Mouse (Mus musculus) lung, embryonic 15.5 days (tissue): ENCODE data around the gene Chit1. TPM values are rescaled to one million over a fixed set of nuclear protein-coding genes. Genes with fewer than 3 reads are reported as not detected.

Experiments used
- ATAC-seq: fragments of 200-750 bp; cut with Nextera tagmentation; 2 replicates; pipeline ENCODE4 v1.8.0; 2017; ENCODE audit warnings: moderate number of reproducible peaks, borderline replicate concordance; ENCODE audit not compliant: low FRiP score, low TSS enrichment; ENCODE audit errors: extremely low read depth
- H3K27ac ChIP-seq: fragments of 300-500 bp; sonication (generic); 2 replicates; pipeline ENCODE4 v1.5.1; 2015; ENCODE audit warnings: moderate library complexity, mild to moderate bottlenecking, inconsistent platforms
- H3K27me3 ChIP-seq: fragments of 300-500 bp; sonication (generic); 2 replicates; pipeline ENCODE4 v1.6.1; 2015; ENCODE audit warnings: inconsistent platforms
- H3K36me3 ChIP-seq: fragments of 300-500 bp; sonication (generic); 2 replicates; pipeline ENCODE4 v1.6.1; 2015; ENCODE audit warnings: inconsistent platforms
- H3K4me1 ChIP-seq: fragments of 300-500 bp; sonication (generic); 2 replicates; pipeline ENCODE4 v1.6.1; 2015; ENCODE audit warnings: inconsistent platforms
- H3K4me2 ChIP-seq: fragments of 300-500 bp; sonication (generic); 2 replicates; pipeline ENCODE4 v1.6.1; 2015; ENCODE audit warnings: inconsistent platforms, mild to moderate bottlenecking, moderate library complexity
- H3K4me3 ChIP-seq: fragments of 300-500 bp; sonication (generic); 2 replicates; pipeline ENCODE4 v1.5.1; 2015; ENCODE audit warnings: mild to moderate bottlenecking, inconsistent platforms
- H3K9ac ChIP-seq: fragments of 300-500 bp; sonication (generic); 2 replicates; pipeline ENCODE4 v1.6.1; 2015; ENCODE audit warnings: inconsistent platforms
- H3K9me3 ChIP-seq: fragments of 300-500 bp; sonication (generic); 2 replicates; pipeline ENCODE4 v1.6.1; 2016; ENCODE audit warnings: inconsistent platforms
- WGBS: fragments of 180-500 bp; shearing (Covaris S2); methylation state at CpG from one replicate; pipeline ENCODE4 v1.1.7; 2015; 5-methylcytosine and 5-hydroxymethylcytosine counted together
- polyA plus RNA-seq: library from polyadenylated mRNA; unstranded; fragments of >200 nt; fragmentation: Nextera tagmentation; extraction: Ambion mirVana; gene quantifications from 2 replicates; pipeline ENCODE4 v1.2.1, GENCODE M21; 2015

The Chit1 gene
- polyA plus RNA-seq, 1 experiment from 2014 or later: 0.35 TPM

DNA sequence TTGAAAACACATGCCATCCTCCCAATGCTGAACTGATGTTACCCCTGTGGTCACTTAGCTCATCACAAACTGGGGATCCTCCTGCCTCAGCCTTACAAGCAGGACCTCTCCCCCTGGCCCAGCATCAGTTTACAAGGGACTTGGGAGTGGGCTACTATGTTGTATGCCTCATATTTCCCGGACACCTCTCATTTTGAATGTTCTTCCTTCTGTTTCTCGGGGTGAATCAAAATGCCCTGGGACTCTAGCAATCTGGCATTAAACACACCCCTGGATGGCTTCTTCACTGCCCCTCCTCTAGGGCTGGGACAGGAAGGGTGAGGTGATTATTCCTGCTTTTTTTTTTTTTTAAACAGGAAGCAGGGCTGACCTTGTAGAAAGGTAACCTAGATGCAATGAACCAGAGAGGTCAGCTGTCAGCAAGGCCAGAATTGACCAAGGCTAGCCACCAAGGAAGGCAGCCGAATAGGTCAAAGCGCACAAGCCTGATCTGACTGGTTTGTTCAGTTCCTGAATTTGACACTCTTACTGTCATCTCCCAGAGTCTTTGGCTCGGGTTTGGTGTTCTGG is 30.1 kb upstream of the Chit1 start:
- no peak overlapping the region for H3K4me3 ChIP-seq
- WGBS: 71% methylated on average over 5 of the region's 5 CpGs

GRCm38 (mm10) chr1:134082987-134083516 is 28.0 kb upstream of the Chit1 start:
- no peak for ATAC-seq
- Histone ChIP-seq H3K4me2 (no peak overlapping the region), H3K9me3 (no peaks in the 10 kb centered on the region), H3K4me3 (no peak overlapping the region), H3K4me1 (peaks cover 60% of the 10 kb centered on the region), H3K27me3 (no peaks in the 10 kb centered on the region), H3K9ac (no peak overlapping the region), H3K27ac (no peak overlapping the region), H3K36me3 (no peaks in the 10 kb centered on the region)
- 22% methylated on average over 11 of the region's 11 CpGs for WGBS

More for the DNA sequence above, 30.1 kb upstream of the Chit1 start:
- peaks cover 68% of the 10 kb centered on the region for H3K4me1 ChIP-seq
- H3K36me3 ChIP-seq: peaks cover 3% of the 10 kb centered on the region
- H3K27me3 ChIP-seq: no peaks in the 10 kb centered on the region
- no peak overlapping the region for H3K4me2 ChIP-seq
- peak overlapping the region; percentile 5; the same call in 1 of the 2 replicates for H3K27ac ChIP-seq
- H3K9ac ChIP-seq: no peak overlapping the region
- no peak for ATAC-seq
- H3K9me3 ChIP-seq: no peaks in the 10 kb centered on the region

DNA sequence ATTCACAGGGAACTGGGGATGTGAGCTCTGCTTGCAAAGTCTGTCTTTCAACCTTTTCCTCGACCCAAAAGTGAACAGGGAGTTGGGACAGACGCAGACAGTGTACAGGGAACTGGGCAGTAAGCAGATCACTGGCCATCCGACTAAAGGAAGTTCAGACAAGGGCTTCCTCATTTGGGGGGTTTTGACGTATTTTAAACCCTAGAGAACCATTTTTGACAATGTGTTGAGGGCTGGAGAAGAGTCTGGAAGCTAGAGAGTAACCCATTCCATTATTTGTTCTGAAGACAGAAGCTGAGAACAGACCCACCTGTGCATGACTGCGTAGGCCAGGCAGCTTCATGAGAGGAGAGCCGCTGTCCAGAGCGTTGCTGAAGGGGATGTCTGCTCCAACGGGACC is 27.4 kb upstream of the Chit1 start:
- no peaks in the 10 kb centered on the region for H3K27me3 ChIP-seq
- H3K4me1 ChIP-seq: peaks cover 59% of the 10 kb centered on the region
- ATAC-seq: no peak
- no peak overlapping the region for H3K27ac ChIP-seq
- no peak overlapping the region for H3K4me2 ChIP-seq
- 75% methylated on average over 8 of the region's 8 CpGs for WGBS
- H3K9ac ChIP-seq: no peak overlapping the region
- no peaks in the 10 kb centered on the region for H3K36me3 ChIP-seq
- H3K9me3 ChIP-seq: no peaks in the 10 kb centered on the region
- no peak overlapping the region for H3K4me3 ChIP-seq

DNA sequence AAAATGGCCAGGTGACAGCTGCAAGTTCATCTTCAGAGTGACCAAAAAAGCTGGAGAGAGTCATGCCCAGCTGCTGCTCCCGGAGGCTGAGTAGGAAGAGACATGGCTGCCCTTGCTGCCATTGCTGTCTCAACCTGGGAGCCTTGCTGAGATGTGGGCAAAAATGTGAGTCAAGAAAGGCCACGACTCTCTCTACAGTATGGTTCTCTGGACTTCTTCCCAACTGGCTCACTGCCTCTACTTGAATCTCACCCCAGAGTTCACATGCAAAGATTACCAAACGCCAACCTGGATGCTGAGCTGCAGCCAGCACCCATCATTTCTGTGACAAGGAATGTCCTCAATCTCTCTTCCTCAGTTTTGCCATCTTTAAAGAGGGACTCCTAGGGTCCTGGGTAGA is 26.9 kb upstream of the Chit1 start:
- Histone ChIP-seq H3K36me3 (no peaks in the 10 kb centered on the region), H3K9ac (no peak overlapping the region), H3K9me3 (no peaks in the 10 kb centered on the region), H3K4me1 (peaks cover 59% of the 10 kb centered on the region), H3K4me3 (no peak overlapping the region), H3K27ac (no peak overlapping the region), H3K4me2 (no peak overlapping the region), H3K27me3 (no peaks in the 10 kb centered on the region)
- no peak for ATAC-seq
- WGBS: 56% methylated on average over 3 of the region's 3 CpGs

GRCm38 (mm10) chr1:134086017-134086416 is 25.0 kb upstream of the Chit1 start:
- H3K27ac ChIP-seq: no peak overlapping the region
- no peak for ATAC-seq
- peaks cover 42% of the 10 kb centered on the region for H3K4me1 ChIP-seq
- no peaks in the 10 kb centered on the region for H3K9me3 ChIP-seq
- H3K27me3 ChIP-seq: no peaks in the 10 kb centered on the region
- no peak overlapping the region for H3K4me3 ChIP-seq
- H3K9ac ChIP-seq: no peak overlapping the region
- H3K4me2 ChIP-seq: no peak overlapping the region
- 33% methylated on average over 3 of the region's 3 CpGs for WGBS
- no peaks in the 10 kb centered on the region for H3K36me3 ChIP-seq

GRCm38 (mm10) chr1:134086811-134087398 is 24.1 kb upstream of the Chit1 start:
- H3K36me3 ChIP-seq: no peaks in the 10 kb centered on the region

GRCm38 (mm10) chr1:134089074-134089473 is 22.0 kb upstream of the Chit1 start:
- H3K9me3 ChIP-seq: no peaks in the 10 kb centered on the region
- 86% methylated on average over 7 of the region's 7 CpGs for WGBS
- no peak for ATAC-seq
- H3K27me3 ChIP-seq: no peaks in the 10 kb centered on the region
- H3K36me3 ChIP-seq: no peaks in the 10 kb centered on the region
- peaks cover 42% of the 10 kb centered on the region for H3K4me1 ChIP-seq
- H3K27ac ChIP-seq: no peak overlapping the region
- no peak overlapping the region for H3K4me3 ChIP-seq
- H3K9ac ChIP-seq: no peak overlapping the region
- no peak overlapping the region for H3K4me2 ChIP-seq

More at GRCm38 (mm10) chr1:134086811-134087398, 24.1 kb upstream of the Chit1 start:
- Histone ChIP-seq H3K9ac (0 out of 2 replicates have a peak overlapping the region, but pooled peaks have one; percentile 2), H3K4me3 (no peak overlapping the region), H3K27ac (peak overlapping the region; percentile 32), H3K4me1 (peaks cover 41% of the 10 kb centered on the region), H3K27me3 (no peaks in the 10 kb centered on the region), H3K9me3 (no peaks in the 10 kb centered on the region), H3K4me2 (peak overlapping the region; percentile 17; the same call in 1 of the 2 replicates)
- ATAC-seq: peak; percentile 20; the same call in 1 of the 2 replicates
- 27% methylated on average over 16 of the region's 16 CpGs for WGBS

DNA sequence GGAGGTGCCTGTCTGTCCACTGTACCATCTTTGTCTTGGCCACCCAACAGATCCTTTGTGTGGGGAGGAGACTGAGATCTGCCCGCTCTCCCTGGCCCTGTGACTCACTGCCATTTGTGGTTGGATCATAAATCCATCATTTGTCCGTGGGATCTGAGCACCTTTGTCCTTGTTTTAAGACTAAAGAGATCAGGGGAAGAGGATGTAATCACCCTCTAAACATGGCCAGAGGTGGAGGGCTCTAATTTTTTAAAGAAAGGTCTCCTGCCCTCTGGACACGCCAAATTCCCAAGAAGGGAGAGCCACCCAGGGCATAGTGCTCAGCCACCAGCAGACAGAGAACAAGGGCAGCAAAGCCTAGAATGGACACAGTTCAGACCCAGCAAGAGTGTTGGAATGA is 19.2 kb upstream of the Chit1 start:
- no peaks in the 10 kb centered on the region for H3K36me3 ChIP-seq
- no peaks in the 10 kb centered on the region for H3K27me3 ChIP-seq
- no peak overlapping the region for H3K4me2 ChIP-seq
- no peak for ATAC-seq
- no peaks in the 10 kb centered on the region for H3K9me3 ChIP-seq
- peaks cover 51% of the 10 kb centered on the region for H3K4me1 ChIP-seq
- 74% methylated on average over 3 of the region's 3 CpGs for WGBS
- H3K4me3 ChIP-seq: no peak overlapping the region
- H3K27ac ChIP-seq: peak overlapping the region; percentile 88; the same call in 1 of the 2 replicates
- no peak overlapping the region for H3K9ac ChIP-seq

GRCm38 (mm10) chr1:134092368-134092767 is 18.7 kb upstream of the Chit1 start:
- H3K9ac ChIP-seq: peak overlapping the region; percentile 33
- no peaks in the 10 kb centered on the region for H3K9me3 ChIP-seq
- 16% methylated on average over 6 of the region's 6 CpGs for WGBS
- no peaks in the 10 kb centered on the region for H3K27me3 ChIP-seq
- peak overlapping the region; percentile 69 for H3K4me2 ChIP-seq
- no peak for ATAC-seq
- peak overlapping the region; percentile 43 for H3K4me3 ChIP-seq
- H3K36me3 ChIP-seq: no peaks in the 10 kb centered on the region
- H3K27ac ChIP-seq: peak overlapping the region; percentile 88
- peaks cover 52% of the 10 kb centered on the region for H3K4me1 ChIP-seq

GRCm38 (mm10) chr1:134092852-134093770 is 17.9 kb upstream of the Chit1 start:
- WGBS: 2% methylated on average over 43 of the region's 43 CpGs
- peak overlapping the region; percentile 43 for H3K4me3 ChIP-seq
- no peaks in the 10 kb centered on the region for H3K27me3 ChIP-seq
- H3K9me3 ChIP-seq: no peaks in the 10 kb centered on the region
- ATAC-seq: peak; percentile 92
- peak overlapping the region; percentile 69 for H3K4me2 ChIP-seq
- peaks cover 60% of the 10 kb centered on the region for H3K4me1 ChIP-seq
- no peaks in the 10 kb centered on the region for H3K36me3 ChIP-seq
- peak overlapping the region; percentile 88 for H3K27ac ChIP-seq
- peak overlapping the region; percentile 49 for H3K9ac ChIP-seq

GRCm38 (mm10) chr1:134093771-134094526 is 17.1 kb upstream of the Chit1 start:
- Histone ChIP-seq H3K27me3 (no peaks in the 10 kb centered on the region), H3K27ac (peak overlapping the region; percentile 88), H3K4me1 (peaks cover 68% of the 10 kb centered on the region), H3K9me3 (no peaks in the 10 kb centered on the region), H3K4me2 (peak overlapping the region; percentile 69), H3K9ac (0 out of 2 replicates have a peak overlapping the region, but pooled peaks have one; percentile 49), H3K4me3 (peak overlapping the region; percentile 43; the same call in 1 of the 2 replicates), H3K36me3 (no peaks in the 10 kb centered on the region)
- 58% methylated on average over 13 of the region's 13 CpGs for WGBS
- no peak for ATAC-seq
